Mouse (Mus musculus) E14TG2a.4 (cell line): ENCODE data around the gene Lce3d.

ENCODE experiments used
- H3K27me3 ChIP-seq: 2 replicates; pipeline ENCODE4 v1.6.1; 2014; ENCODE audit warnings: low read length, control low read depth; ENCODE audit not compliant: insufficient read depth
- H3K36me3 ChIP-seq: 2 replicates; pipeline ENCODE4 v1.6.1; 2014; ENCODE audit warnings: low read length, control low read depth; ENCODE audit not compliant: insufficient read depth
- H3K4me1 ChIP-seq: replicated peaks from 2 replicates; pipeline ENCODE4 v1.6.1; 2014; ENCODE audit warnings: low read depth, low read length, control low read depth
- H3K4me3 ChIP-seq: replicated peaks from 2 replicates; pipeline ENCODE4 v1.5.1; 2014; ENCODE audit warnings: mild to moderate bottlenecking, low read length
- H3K9me3 ChIP-seq: 2 replicates; pipeline ENCODE4 v1.6.1; 2014; ENCODE audit warnings: low read length, control low read depth
- CTCF ChIP-seq: conservative IDR thresholded peaks from 2 replicates; pipeline ENCODE4 v1.5.1; 2014; ENCODE audit warnings: low read length
- NANOG ChIP-seq: IDR thresholded peaks from 2 replicates; pipeline ENCODE4 v1.6.1; 2014; ENCODE audit warnings: borderline replicate concordance, low read length, mixed read lengths
- POU5F1 ChIP-seq: IDR thresholded peaks from 2 replicates; pipeline ENCODE4 v1.6.1; 2014; ENCODE audit warnings: low read length, borderline replicate concordance

Lce3d gene

GRCm38 (mm10) chr3:92998691-92999090, 41.5 kb downstream of the Lce3d start:
- Histone ChIP-seq H3K4me3 (no peak overlapping the region), H3K9me3 (no peaks in the 10 kb centered on the region), H3K27me3 (no peaks in the 10 kb centered on the region), H3K36me3 (no peaks in the 10 kb centered on the region), H3K4me1 (no peaks in the 10 kb centered on the region)
- TF ChIP-seq NANOG (no peak), CTCF (peak; percentile 85)

- no peak overlapping the region for H3K4me3 ChIP-seq
- H3K9me3 ChIP-seq = no peaks in the 10 kb centered on the region
- no peak for TF ChIP-seq NANOG
- TF ChIP-seq CTCF = no peak
- no peak for TF ChIP-seq POU5F1
- no peaks in the 10 kb centered on the region for H3K4me1 ChIP-seq
- H3K27me3 ChIP-seq = no peaks in the 10 kb centered on the region
- H3K36me3 ChIP-seq = no peaks in the 10 kb centered on the region
Measured at GRCm38 (mm10) chr3:93000621-93001020, 43.4 kb downstream of the Lce3d start.

GRCm38 (mm10) chr3:93002843-93003242, 45.7 kb downstream of the Lce3d start:
- Histone ChIP-seq H3K9me3 (no peaks in the 10 kb centered on the region), H3K4me3 (no peak overlapping the region), H3K4me1 (no peaks in the 10 kb centered on the region), H3K27me3 (no peaks in the 10 kb centered on the region), H3K36me3 (no peaks in the 10 kb centered on the region)
- no peak for TF ChIP-seq POU5F1
- no peak for TF ChIP-seq CTCF
- TF ChIP-seq NANOG = no peak
